Mouse (Mus musculus) lung, adult 10 weeks (tissue): ENCODE results near the gene Mapk7. TPM values are rescaled to one million over a fixed set of nuclear protein-coding genes. Genes with fewer than 3 reads are reported as not detected.

ENCODE experiments used
- polyA plus RNA-seq: library from polyadenylated mRNA; stranded (reverse); fragments of 350-450 nt; fragmentation: Illumina TruSeq; extraction: RNeasy Lipid Tissue Mini Kit (QIAGEN cat#74804); gene quantifications from one replicate; pipeline ENCODE4 v1.2.3, GENCODE M21; 2014; ENCODE audit warnings: low read depth, low replicate concordance; ENCODE audit not compliant: insufficient read depth

Gene Mapk7
- 10.6 TPM for polyA plus RNA-seq

DNA sequence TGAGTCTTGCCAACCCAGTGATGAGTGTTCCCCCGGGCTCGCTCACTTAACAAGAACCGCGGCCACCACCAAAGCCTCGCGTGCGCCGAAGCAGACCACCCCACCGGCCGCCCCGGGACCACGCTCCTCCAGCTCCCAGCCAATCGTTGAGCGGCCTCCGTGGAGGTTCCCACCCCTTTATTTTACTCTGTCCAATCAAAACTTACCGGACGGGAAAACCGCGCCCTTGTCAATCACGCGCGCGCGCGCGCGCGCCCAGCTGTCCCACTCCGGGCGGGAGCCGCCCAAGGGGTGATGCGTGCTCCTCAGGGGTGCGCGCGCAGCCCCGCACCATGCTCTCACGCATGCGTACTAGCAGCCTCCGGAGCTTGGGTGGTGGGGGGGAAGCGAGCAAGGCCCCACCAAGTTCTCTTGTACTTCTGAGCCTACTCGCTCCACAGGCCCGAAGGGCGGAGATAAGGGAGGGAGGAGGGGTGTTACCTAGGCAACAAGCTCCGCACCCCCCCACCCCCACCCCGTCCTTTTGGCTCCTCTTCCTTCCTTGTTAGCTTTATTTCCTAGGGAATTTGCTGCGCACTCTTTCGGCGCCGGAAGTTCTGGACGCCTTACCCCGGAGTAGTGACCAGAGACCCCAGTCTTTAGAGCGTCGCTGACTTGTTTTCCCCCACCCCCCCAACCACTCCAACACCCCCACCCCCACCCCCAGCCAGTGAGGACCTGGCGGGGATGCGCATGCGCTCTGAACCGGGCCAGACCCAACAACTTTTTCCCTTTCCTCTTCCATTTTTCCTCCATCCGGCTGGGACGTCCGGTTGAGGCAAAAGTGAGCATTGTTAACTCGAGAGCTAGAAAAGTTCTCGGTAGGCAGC lies at the start of gene Mapk7:
TSS of gene Mapk7 (minus strand) at position 278 of the 869 bp plus-strand sequence.

DNA sequence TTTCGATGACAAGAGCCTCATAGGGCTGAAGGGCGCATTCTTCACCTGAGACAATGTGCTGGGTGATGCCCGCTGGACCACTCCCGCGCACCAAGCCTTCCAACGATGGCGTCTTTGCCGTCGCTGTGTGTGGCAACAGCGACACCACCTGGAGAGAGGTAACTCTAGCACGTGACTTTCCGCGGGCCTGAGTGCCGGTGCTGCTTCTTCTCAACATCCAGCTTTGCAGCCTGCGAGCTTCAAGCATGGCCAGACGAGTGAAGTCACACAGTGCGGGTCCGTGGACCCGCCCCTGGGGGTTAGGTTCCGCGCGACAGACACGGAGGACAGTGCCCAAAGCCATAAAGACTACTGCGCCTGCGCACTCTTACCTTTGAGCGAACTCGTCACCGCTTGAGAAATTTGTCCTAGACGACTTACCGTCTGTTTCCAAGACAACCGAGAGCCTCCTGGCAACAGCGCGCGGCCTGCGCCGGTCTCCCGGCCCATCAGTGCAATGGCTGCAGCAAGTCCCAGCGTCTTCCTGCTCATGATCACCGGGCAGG lies 10.6 kb upstream of the Mapk7 start, which contains the start of gene B9d1:
TSS of gene B9d1 (plus strand) at position 432 of the 545 bp plus-strand sequence.

DNA sequence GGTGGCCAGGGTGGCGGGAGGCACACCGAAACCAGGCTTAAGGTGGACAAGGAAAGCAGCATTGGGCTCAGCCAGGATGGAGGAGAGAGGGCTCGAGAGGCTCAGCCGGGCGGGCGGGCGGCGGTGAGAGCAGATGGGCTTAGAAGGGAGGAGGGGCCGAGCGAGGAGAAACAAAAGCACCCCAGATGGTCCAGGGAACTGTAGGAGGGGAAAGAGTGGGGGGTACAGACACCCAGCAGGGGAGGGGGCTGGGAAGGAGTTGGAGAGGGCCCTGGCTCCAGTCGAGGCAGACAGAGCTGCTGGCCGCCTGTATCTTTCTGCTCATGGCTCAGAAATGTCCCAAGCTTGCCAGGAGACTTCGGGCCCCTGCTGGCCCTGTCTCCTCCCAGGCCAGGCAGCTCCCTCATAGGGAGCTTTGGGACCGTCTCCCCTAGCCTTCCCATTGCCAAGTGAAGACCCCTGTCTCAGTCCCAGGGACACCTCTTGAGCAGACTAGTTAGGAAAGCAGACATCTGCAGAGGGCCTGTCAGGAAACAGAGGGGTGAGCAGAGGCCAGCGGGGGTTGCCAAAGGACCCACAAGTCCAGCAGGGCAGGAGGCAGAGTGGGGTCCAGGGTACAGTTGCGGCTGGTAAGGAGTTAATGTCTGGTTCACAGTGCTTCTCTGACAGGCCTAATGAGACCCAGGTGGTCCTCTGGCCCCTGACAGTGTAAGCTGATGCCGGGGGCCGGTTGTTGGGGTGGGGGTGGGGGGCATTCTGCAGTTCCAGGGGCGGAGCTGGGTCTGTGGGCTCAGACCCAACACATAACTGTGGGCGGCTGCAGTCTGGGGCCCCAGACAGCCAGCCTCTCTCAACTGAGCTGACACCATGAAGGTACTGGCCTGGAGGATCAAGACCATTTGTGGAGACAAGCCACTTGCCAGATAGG lies 9.3 kb downstream of the Mapk7 start, which contains the start of gene Mfap4:
TSS of gene Mfap4 (plus strand) at position 819 of the 928 bp plus-strand sequence.

Other genes with a start within 250 kb of the Mapk7 start
- 51.0 TPM for gene Aldh3a2, start 226.9 kb downstream of the Mapk7 start, polyA plus RNA-seq
- 0.24 TPM for gene Slc47a2, start 151.5 kb downstream of the Mapk7 start, polyA plus RNA-seq
- gene Slc47a1, start 116.1 kb downstream of the Mapk7 start, polyA plus RNA-seq = 1.9 TPM
- gene Rnf112, start 40.3 kb downstream of the Mapk7 start, polyA plus RNA-seq = 0.14 TPM
- gene Mfap4, start 9.0 kb downstream of the Mapk7 start, polyA plus RNA-seq = 308 TPM
- 26.6 TPM for gene B9d1, start 10.7 kb upstream of the Mapk7 start, polyA plus RNA-seq
- gene Epn2, start 85.3 kb upstream of the Mapk7 start, polyA plus RNA-seq = 35.6 TPM
- gene Grap, start 158.9 kb upstream of the Mapk7 start, polyA plus RNA-seq = 96.8 TPM
- 1.1 TPM for gene Fam83g, start 189.7 kb upstream of the Mapk7 start, polyA plus RNA-seq
- gene Slc5a10, start 226.4 kb upstream of the Mapk7 start, polyA plus RNA-seq = not detected